Mouse (Mus musculus) heart, embryonic 15.5 days (tissue): ENCODE results near the gene 1700125H20Rik. TPM values are rescaled to one million over a fixed set of nuclear protein-coding genes. Genes with fewer than 3 reads are reported as not detected.
A peak's percentile ranks its signal among the peaks of the same experiment; 100 is the strongest.

Experiments used
- ATAC-seq: fragments of 200-750 bp; cut with Nextera tagmentation; replicated peaks from 2 replicates; pipeline ENCODE4 v1.8.0; 2017; ENCODE audit warnings: low read depth, moderate TSS enrichment; ENCODE audit not compliant: insufficient number of reproducible peaks, insufficient read depth, low FRiP score
- H3K27ac ChIP-seq: fragments of 300-500 bp; sonication (generic); 2 replicates; pipeline ENCODE4 v1.5.1; 2015; ENCODE audit warnings: mild to moderate bottlenecking, inconsistent platforms
- H3K27me3 ChIP-seq: fragments of 300-500 bp; sonication (generic); 2 replicates; pipeline ENCODE4 v1.6.1; 2015; ENCODE audit warnings: inconsistent platforms
- H3K36me3 ChIP-seq: fragments of 300-500 bp; sonication (generic); 2 replicates; pipeline ENCODE4 v1.6.1; 2015; ENCODE audit warnings: mild to moderate bottlenecking, inconsistent platforms
- H3K4me1 ChIP-seq: fragments of 300-500 bp; sonication (generic); replicated peaks from 2 replicates; pipeline ENCODE4 v1.6.1; 2015; ENCODE audit warnings: inconsistent platforms
- H3K4me2 ChIP-seq: fragments of 300-500 bp; sonication (generic); 2 replicates; pipeline ENCODE4 v1.6.1; 2015; ENCODE audit warnings: inconsistent platforms, mild to moderate bottlenecking, moderate library complexity
- H3K4me3 ChIP-seq: fragments of 300-500 bp; sonication (generic); 2 replicates; pipeline ENCODE4 v1.5.1; 2015; ENCODE audit warnings: mild to moderate bottlenecking, inconsistent platforms
- H3K9ac ChIP-seq: fragments of 300-500 bp; sonication (generic); 2 replicates; pipeline ENCODE4 v1.6.1; 2015; ENCODE audit warnings: mild to moderate bottlenecking, inconsistent platforms
- H3K9me3 ChIP-seq: fragments of 300-500 bp; sonication (generic); replicated peaks from 2 replicates; pipeline ENCODE4 v1.6.1; 2016; ENCODE audit warnings: inconsistent platforms
- WGBS: fragments of 180-500 bp; shearing (Covaris S2); methylation state at CpG from one replicate; pipeline ENCODE4 v1.1.7; 2015; ENCODE audit warnings: mixed read lengths; 5-methylcytosine and 5-hydroxymethylcytosine counted together
- polyA plus RNA-seq: library from polyadenylated mRNA; unstranded; fragments of >200 nt; fragmentation: Nextera tagmentation; extraction: Ambion mirVana; gene quantifications from 2 replicates; pipeline ENCODE4 v1.2.1, GENCODE M21; 2015

Gene 1700125H20Rik
- not detected in 2 replicates for polyA plus RNA-seq

DNA sequence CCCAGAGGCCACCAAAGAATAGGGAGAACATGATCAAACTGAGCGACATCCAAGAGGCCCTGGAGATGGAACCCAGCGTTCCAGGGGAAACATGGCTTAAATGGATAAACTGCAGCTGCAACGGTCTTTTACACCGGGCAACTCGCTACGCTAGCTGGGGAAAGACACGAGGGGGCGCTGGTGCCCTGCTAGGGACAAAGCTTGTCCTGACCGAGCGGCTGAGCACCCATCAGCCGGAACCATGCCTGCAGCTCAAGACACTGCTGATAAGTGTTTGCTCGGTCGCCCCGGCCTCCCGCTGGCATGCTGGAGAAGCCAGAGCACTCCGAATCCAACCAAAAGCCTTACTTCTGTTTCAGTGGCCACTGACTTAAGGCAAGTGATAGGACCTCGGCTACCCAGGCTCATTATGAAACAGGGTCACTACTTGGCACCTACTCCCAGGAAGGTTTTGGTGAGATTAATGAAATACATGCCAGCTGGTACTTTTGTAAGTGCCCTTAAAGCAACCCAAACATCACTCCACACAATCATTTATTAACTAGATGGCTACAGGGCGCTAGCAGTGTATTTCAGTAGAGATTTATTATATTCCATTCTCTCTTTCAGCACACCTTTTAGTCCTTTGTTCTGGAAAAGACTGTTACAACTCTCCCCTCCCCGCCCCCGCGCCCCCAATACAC is at the start of gene 1700125H20Rik:
Gene 1700125H20Rik, plus strand, starts transcription at position 347 of the 683 bp plus-strand sequence.
- Histone ChIP-seq H3K36me3 (no peaks in the 10 kb centered on the region), H3K9ac (peak within 1 kb of the TSS; percentile 40; the same call in 1 of the 2 replicates), H3K27ac (no peak within 1 kb of the TSS), H3K4me1 (peaks cover 3% of the 10 kb centered on the region; the same call in 1 of the 2 replicates), H3K9me3 (no peaks in the 10 kb centered on the region), H3K4me3 (peak within 1 kb of the TSS; percentile 40), H3K27me3 (no peaks in the 10 kb centered on the region), H3K4me2 (peak within 1 kb of the TSS; percentile 67)
- peak; percentile 72 for ATAC-seq
- WGBS = 12% methylated on average over 21 of the region's 21 CpGs

GRCm38 (mm10) chr11:85122073-85122472 is 48.1 kb upstream of the 1700125H20Rik start:
- H3K4me1 ChIP-seq = no peaks in the 10 kb centered on the region
- no peak overlapping the region for H3K27ac ChIP-seq
- no peak for ATAC-seq
- H3K9me3 ChIP-seq = no peaks in the 10 kb centered on the region
- no peaks in the 10 kb centered on the region for H3K36me3 ChIP-seq
- no peak overlapping the region for H3K4me2 ChIP-seq
- H3K9ac ChIP-seq = no peak overlapping the region
- no peak overlapping the region for H3K4me3 ChIP-seq
- WGBS = 71% methylated on average over 1 of the region's 1 CpGs
- H3K27me3 ChIP-seq = no peaks in the 10 kb centered on the region

DNA sequence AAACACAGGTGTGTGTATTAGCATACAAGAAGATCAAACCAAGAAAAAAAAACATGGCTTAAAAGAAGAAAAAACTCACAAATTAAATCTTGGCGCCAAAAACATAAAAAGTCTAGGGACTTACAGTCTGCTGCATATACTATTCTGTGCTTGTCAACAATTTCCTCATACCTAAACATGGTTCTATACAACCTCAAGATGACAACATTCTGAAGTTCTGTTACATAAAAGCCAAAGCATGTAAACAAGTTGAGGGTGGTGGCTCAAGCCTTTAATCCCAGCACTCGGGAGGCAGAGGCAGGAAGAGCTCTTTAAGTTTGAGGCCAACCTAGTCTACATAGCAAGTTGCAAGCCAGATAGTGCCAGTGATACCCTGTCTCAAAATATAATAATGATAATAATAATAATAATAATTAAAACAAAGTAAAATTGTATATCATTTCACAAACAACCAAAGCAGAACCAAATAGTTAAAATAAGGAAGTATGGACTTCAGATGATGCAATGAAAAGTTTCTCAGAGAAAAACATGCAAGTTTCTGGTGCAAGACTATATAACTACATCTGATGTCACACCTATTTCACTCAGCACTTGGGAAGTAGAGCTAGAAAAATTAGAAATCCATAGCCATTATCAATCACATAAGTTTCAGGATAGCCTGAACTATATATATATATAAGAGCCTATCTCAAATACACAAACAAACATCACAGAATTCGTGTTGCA is 46.8 kb upstream of the 1700125H20Rik start:
- no peaks in the 10 kb centered on the region for H3K36me3 ChIP-seq
- no peak overlapping the region for H3K4me3 ChIP-seq
- H3K9me3 ChIP-seq = no peaks in the 10 kb centered on the region
- no peak for ATAC-seq
- no peaks in the 10 kb centered on the region for H3K27me3 ChIP-seq
- no peak overlapping the region for H3K9ac ChIP-seq
- no peaks in the 10 kb centered on the region for H3K4me1 ChIP-seq
- WGBS = 84% methylated on average over 3 of the region's 3 CpGs
- no peak overlapping the region for H3K27ac ChIP-seq
- no peak overlapping the region for H3K4me2 ChIP-seq

DNA sequence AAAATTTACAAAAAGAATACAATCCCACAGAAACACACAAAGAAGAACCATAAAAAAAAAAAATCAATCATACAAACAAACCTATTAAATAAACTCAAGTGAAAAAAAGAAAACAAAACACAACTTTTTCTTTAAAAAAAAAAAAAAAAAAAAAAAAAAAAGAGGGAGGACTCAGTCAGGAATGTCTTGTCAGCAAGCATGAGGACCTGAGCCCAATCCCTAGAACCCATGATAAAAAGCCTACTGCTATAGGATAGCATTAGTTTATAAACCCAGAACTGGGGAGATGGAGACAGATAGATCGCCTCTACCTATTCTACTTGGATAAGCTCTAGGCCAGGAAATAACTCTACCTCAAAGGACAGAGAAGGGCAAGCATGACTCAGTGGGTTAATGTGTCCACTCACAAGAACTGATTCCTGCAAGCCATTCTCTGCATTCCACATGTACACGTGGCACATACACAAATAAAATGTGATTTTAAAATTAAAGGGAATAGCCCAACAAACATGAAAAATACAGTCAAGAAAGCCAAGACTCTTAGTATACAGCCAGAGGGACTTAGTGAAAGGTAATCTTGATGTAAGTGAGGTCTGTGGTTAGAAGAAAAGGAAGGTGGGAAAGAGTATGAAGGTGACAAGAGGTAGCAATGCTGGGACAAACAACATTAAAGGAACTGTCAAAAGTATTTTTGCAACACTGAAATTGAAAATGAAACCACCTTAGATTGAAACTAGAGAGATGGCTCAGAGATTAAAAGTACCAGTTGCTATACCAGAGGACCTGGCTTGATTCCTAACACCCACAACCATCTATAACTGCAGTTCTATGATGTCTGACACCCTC is 43.7 kb upstream of the 1700125H20Rik start:
- H3K36me3 ChIP-seq = no peaks in the 10 kb centered on the region
- no peaks in the 10 kb centered on the region for H3K27me3 ChIP-seq
- no peaks in the 10 kb centered on the region for H3K4me1 ChIP-seq
- WGBS = 62% methylated on average over 2 of the region's 2 CpGs
- H3K4me2 ChIP-seq = no peak overlapping the region
- H3K4me3 ChIP-seq = no peak overlapping the region
- no peaks in the 10 kb centered on the region for H3K9me3 ChIP-seq
- H3K27ac ChIP-seq = no peak overlapping the region
- H3K9ac ChIP-seq = no peak overlapping the region
- no peak for ATAC-seq

DNA sequence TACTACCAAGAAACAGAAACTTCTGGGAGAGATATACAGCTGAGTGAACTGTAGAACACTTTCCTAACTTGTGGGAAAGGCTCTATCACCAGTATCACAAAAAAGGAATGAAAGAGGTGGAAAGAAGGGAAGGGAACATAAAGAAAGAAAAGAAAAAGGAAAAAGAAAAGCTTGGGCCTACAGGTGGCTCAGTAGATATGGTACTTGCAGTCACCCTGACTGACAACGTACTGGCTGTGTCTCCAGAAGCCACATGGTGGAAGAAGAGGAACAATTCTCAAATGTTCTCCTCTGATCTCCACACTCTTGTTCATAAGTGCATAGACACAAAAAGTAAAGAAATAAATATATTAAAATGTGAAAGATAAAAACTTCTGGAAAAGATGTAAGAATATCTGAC is 41.3 kb upstream of the 1700125H20Rik start:
- 85% methylated on average over 1 of the region's 1 CpGs for WGBS
- no peak overlapping the region for H3K9ac ChIP-seq
- no peak overlapping the region for H3K4me3 ChIP-seq
- ATAC-seq = no peak
- H3K4me2 ChIP-seq = no peak overlapping the region
- H3K4me1 ChIP-seq = no peaks in the 10 kb centered on the region
- H3K36me3 ChIP-seq = no peaks in the 10 kb centered on the region
- no peaks in the 10 kb centered on the region for H3K9me3 ChIP-seq
- no peaks in the 10 kb centered on the region for H3K27me3 ChIP-seq
- H3K27ac ChIP-seq = no peak overlapping the region

- no peak for ATAC-seq
Measured at GRCm38 (mm10) chr11:85131542-85131941, 38.7 kb upstream of the 1700125H20Rik start.

DNA sequence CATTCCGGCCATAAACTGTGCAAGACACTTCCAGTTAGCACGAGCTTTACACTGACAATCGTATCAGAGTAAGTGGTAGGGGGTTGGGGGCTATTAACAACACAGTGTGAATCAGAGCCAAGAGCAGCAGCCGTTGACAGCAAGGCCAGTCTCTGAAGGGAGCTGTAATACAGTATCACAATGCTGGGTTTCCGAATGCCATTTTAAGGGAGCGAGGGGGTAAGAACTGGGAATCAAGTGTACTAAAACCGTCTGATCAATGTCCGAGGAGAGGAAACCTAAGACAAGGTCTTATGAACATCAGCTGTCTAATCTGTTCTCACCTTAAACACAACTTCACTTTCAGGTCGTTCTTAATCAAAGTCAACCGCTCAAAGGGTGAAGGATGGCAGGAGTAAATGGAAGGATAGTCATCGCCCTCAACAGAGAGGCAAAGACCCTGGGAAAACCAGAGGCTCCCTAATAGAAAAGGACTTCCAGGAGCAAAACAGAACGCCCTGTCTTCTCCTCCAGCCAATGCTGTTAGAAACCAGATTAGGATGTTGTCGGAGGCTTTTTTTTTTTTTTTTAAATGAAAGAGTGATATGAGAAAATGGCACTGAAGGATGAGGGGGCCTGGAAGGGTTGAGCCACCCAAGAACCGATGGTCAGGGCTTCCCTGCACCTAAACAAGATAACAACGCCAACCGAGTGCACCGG is 31.3 kb upstream of the 1700125H20Rik start:
- Histone ChIP-seq H3K4me3 (peak overlapping the region; percentile 85), H3K4me1 (peaks cover 7% of the 10 kb centered on the region; the same call in 1 of the 2 replicates), H3K27me3 (no peaks in the 10 kb centered on the region), H3K9ac (peak overlapping the region; percentile 90), H3K4me2 (peak overlapping the region; percentile 65), H3K27ac (peak overlapping the region; percentile 89), H3K36me3 (no peaks in the 10 kb centered on the region), H3K9me3 (no peaks in the 10 kb centered on the region)
- under 1% methylated on average over 17 of the region's 17 CpGs for WGBS
- ATAC-seq = no peak

More at GRCm38 (mm10) chr11:85131542-85131941, 38.7 kb upstream of the 1700125H20Rik start:
- H3K9me3 ChIP-seq = no peaks in the 10 kb centered on the region
- H3K36me3 ChIP-seq = no peaks in the 10 kb centered on the region
- 74% methylated on average over 2 of the region's 2 CpGs for WGBS
- H3K27ac ChIP-seq = no peak overlapping the region
- H3K9ac ChIP-seq = no peak overlapping the region
- no peaks in the 10 kb centered on the region for H3K4me1 ChIP-seq
- no peak overlapping the region for H3K4me3 ChIP-seq
- no peak overlapping the region for H3K4me2 ChIP-seq
- no peaks in the 10 kb centered on the region for H3K27me3 ChIP-seq

GRCm38 (mm10) chr11:85139581-85140540 is 30.3 kb upstream of the 1700125H20Rik start, which contains the start of gene Usp32:
Gene Usp32 (minus strand): TSS chr11:85140161.
- H3K4me2 ChIP-seq = peak within 1 kb of the TSS; percentile 70
- H3K27me3 ChIP-seq = no peaks in the 10 kb centered on the region
- H3K4me3 ChIP-seq = peak within 1 kb of the TSS; percentile 85
- no peaks in the 10 kb centered on the region for H3K36me3 ChIP-seq
- under 1% methylated on average over 83 of the region's 94 CpGs for WGBS
- peak within 1 kb of the TSS; percentile 90 for H3K9ac ChIP-seq
- peak within 1 kb of the TSS; percentile 89 for H3K27ac ChIP-seq
- no peaks in the 10 kb centered on the region for H3K9me3 ChIP-seq
- peak; percentile 97 for ATAC-seq
- H3K4me1 ChIP-seq = peaks cover 7% of the 10 kb centered on the region; the same call in 1 of the 2 replicates

- no peaks in the 10 kb centered on the region for H3K4me1 ChIP-seq
- H3K27ac ChIP-seq = no peak overlapping the region
- H3K27me3 ChIP-seq = no peaks in the 10 kb centered on the region
- H3K4me3 ChIP-seq = no peak overlapping the region
- WGBS = 80% methylated on average over 2 of the region's 2 CpGs
- H3K4me2 ChIP-seq = no peak overlapping the region
- ATAC-seq = no peak
- no peak overlapping the region for H3K9ac ChIP-seq
- H3K9me3 ChIP-seq = no peaks in the 10 kb centered on the region
- no peaks in the 10 kb centered on the region for H3K36me3 ChIP-seq
Measured at GRCm38 (mm10) chr11:85152256-85152930, 17.8 kb upstream of the 1700125H20Rik start.
